Mouse (Mus musculus): ENCODE measurements around the gene Slc26a5. TPM values are rescaled to one million over a fixed set of nuclear protein-coding genes. Genes with fewer than 3 reads are reported as not detected.

The Slc26a5 gene
- total RNA-seq, 1 experiment, result 0.27 TPM

GRCm38 (mm10) chr5:21851679-21852340 is 13.6 kb downstream of the Slc26a5 start:
- in situ Hi-C loops (cut with MboI; ENCODE audit: low sequenced_read_pairs in 2 of 2, unreplicated experiment in 2 of 2), result no loop called here
- H3K9me3 ChIP-seq (ENCODE audit: control insufficient read depth, insufficient read depth, low read depth, low read length), result no peaks in the 10 kb centered on the region
- no peak overlapping the region for H3K9ac ChIP-seq (ENCODE audit: insufficient read depth, low read depth, low read length, poor library complexity, severe bottlenecking)
- TF ChIP-seq MAFK (IDR thresholded peaks at IDR 0.05; ENCODE audit: insufficient read depth, low read depth, low read length) (no peak), HCFC1 (IDR thresholded peaks at IDR 0.05; ENCODE audit: borderline replicate concordance, insufficient read depth, low read length) (no peak), ZC3H11A (IDR thresholded peaks at IDR 0.05; ENCODE audit: borderline replicate concordance, low read depth, low read length) (no peak), ZNF384 (IDR thresholded peaks at IDR 0.05; ENCODE audit: low read depth, low read length) (no peak), CHD2 (IDR thresholded peaks at IDR 0.05; ENCODE audit: low read depth, low read length) (no peak)
- no peak for DNase-seq (ENCODE audit: low read depth, low spot score)
- H3K36me3 ChIP-seq (ENCODE audit: control insufficient read depth, insufficient read depth, low read length, poor library complexity, severe bottlenecking), result no peaks in the 10 kb centered on the region
- no peak overlapping the region for H3K4me3 ChIP-seq (ENCODE audit: insufficient read depth in 1 of 2, low read depth in 1 of 2, low read length in 2 of 2, poor library complexity in 1 of 2, severe bottlenecking in 1 of 2)
- H3K27ac ChIP-seq (ENCODE audit: insufficient read depth, low read depth, low read length, poor library complexity, severe bottlenecking), result no peak overlapping the region
- no peaks in the 10 kb centered on the region; a peak in 1 of 4 replicates for H3K4me1 ChIP-seq (ENCODE audit: control insufficient read depth in 2 of 2, insufficient read depth in 2 of 2, low read length in 2 of 2, poor library complexity in 1 of 2)

DNA sequence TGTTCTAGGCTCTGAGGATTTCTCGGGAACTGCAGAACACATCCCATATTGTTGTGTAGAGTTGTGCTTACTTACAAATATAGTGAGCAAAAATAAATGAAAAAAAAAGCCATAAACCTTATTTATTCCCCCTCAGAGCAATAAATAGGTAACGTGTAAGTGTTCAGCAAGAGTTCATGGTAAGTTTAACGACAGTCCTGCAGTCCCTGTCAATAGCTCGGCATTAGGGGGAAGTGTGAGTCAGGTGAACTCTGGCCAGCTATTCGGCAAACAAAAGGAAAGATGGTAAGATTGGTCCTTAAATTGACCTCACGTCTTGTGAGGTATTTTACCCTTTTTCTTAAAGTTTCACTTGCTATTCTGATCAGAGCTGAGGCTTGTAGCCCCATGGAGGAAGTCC is 18.0 kb downstream of the Slc26a5 start:
- no peaks in the 10 kb centered on the region for H3K36me3 ChIP-seq (ENCODE audit: control insufficient read depth, insufficient read depth, low read length, poor library complexity, severe bottlenecking)
- H3K9me3 ChIP-seq (ENCODE audit: control insufficient read depth, insufficient read depth, low read depth, low read length), result no peaks in the 10 kb centered on the region
- no peak for TF ChIP-seq ZC3H11A (IDR thresholded peaks at IDR 0.05; ENCODE audit: borderline replicate concordance, low read depth, low read length)
- TF ChIP-seq HCFC1 (IDR thresholded peaks at IDR 0.05; ENCODE audit: borderline replicate concordance, insufficient read depth, low read length), result no peak
- TF ChIP-seq MAFK (IDR thresholded peaks at IDR 0.05; ENCODE audit: insufficient read depth, low read depth, low read length), result no peak
- TF ChIP-seq CHD2 (IDR thresholded peaks at IDR 0.05; ENCODE audit: low read depth, low read length), result no peak
- no peak for TF ChIP-seq ZNF384 (IDR thresholded peaks at IDR 0.05; ENCODE audit: low read depth, low read length)
- no peak for DNase-seq (ENCODE audit: low read depth, low spot score)
- H3K4me1 ChIP-seq (ENCODE audit: control insufficient read depth in 2 of 2, insufficient read depth in 2 of 2, low read length in 2 of 2, poor library complexity in 1 of 2), result no peaks in the 10 kb centered on the region; a peak in 1 of 4 replicates
- no peak overlapping the region for H3K4me3 ChIP-seq (ENCODE audit: insufficient read depth in 1 of 2, low read depth in 1 of 2, low read length in 2 of 2, poor library complexity in 1 of 2, severe bottlenecking in 1 of 2)
- no peak overlapping the region for H3K27ac ChIP-seq (ENCODE audit: insufficient read depth, low read depth, low read length, poor library complexity, severe bottlenecking)
- no peak overlapping the region for H3K9ac ChIP-seq (ENCODE audit: insufficient read depth, low read depth, low read length, poor library complexity, severe bottlenecking)
- in situ Hi-C loops (cut with MboI; ENCODE audit: low sequenced_read_pairs in 2 of 2, unreplicated experiment in 2 of 2), result no loop called here

DNA sequence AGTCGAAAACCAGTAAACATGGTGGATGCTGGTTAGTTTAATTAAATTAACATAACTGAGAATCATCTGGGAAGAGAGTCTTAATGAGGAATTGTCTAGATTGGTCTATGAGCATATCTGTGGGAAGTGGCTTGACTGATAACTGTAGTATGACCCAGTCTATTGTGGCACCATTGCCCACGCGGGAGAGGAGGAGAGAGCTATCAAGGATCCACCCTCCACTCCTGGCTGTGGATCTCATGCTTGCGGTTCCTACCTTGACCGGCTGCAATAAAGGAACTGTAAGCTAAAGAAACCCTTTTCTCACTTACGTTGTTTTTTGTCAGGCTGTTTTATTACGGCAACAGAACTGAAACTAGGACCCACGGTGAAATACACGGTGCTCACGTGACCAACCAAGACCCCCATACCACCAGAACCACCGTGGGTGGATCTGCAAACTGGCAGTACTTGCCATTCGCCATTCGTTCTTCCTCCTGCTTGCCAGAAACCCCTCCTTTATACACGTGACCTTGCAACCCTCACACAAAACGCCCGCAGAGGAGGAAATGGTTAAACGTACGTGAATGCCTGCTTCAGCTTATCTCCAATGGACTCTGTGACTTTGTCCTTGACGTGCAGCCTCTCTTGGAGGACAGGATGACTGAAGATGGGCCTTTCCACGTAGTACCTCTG is 18.7 kb downstream of the Slc26a5 start:
- Histone ChIP-seq H3K27ac (ENCODE audit: insufficient read depth, low read depth, low read length, poor library complexity, severe bottlenecking) (no peak overlapping the region), H3K4me3 (ENCODE audit: insufficient read depth in 1 of 2, low read depth in 1 of 2, low read length in 2 of 2, poor library complexity in 1 of 2, severe bottlenecking in 1 of 2) (no peak overlapping the region), H3K9ac (ENCODE audit: insufficient read depth, low read depth, low read length, poor library complexity, severe bottlenecking) (no peak overlapping the region), H3K9me3 (ENCODE audit: control insufficient read depth, insufficient read depth, low read depth, low read length) (no peaks in the 10 kb centered on the region), H3K4me1 (ENCODE audit: control insufficient read depth in 2 of 2, insufficient read depth in 2 of 2, low read length in 2 of 2, poor library complexity in 1 of 2) (no peaks in the 10 kb centered on the region; a peak in 1 of 4 replicates), H3K36me3 (ENCODE audit: control insufficient read depth, insufficient read depth, low read length, poor library complexity, severe bottlenecking) (no peaks in the 10 kb centered on the region)
- in situ Hi-C loops (cut with MboI; ENCODE audit: low sequenced_read_pairs in 2 of 2, unreplicated experiment in 2 of 2), result no loop called here
- no peak for DNase-seq (ENCODE audit: low read depth, low spot score)
- no peak for TF ChIP-seq HCFC1 (IDR thresholded peaks at IDR 0.05; ENCODE audit: borderline replicate concordance, insufficient read depth, low read length)
- no peak for TF ChIP-seq ZNF384 (IDR thresholded peaks at IDR 0.05; ENCODE audit: low read depth, low read length)
- no peak for TF ChIP-seq ZC3H11A (IDR thresholded peaks at IDR 0.05; ENCODE audit: borderline replicate concordance, low read depth, low read length)
- TF ChIP-seq MAFK (IDR thresholded peaks at IDR 0.05; ENCODE audit: insufficient read depth, low read depth, low read length), result no peak
- TF ChIP-seq CHD2 (IDR thresholded peaks at IDR 0.05; ENCODE audit: low read depth, low read length), result no peak

DNA sequence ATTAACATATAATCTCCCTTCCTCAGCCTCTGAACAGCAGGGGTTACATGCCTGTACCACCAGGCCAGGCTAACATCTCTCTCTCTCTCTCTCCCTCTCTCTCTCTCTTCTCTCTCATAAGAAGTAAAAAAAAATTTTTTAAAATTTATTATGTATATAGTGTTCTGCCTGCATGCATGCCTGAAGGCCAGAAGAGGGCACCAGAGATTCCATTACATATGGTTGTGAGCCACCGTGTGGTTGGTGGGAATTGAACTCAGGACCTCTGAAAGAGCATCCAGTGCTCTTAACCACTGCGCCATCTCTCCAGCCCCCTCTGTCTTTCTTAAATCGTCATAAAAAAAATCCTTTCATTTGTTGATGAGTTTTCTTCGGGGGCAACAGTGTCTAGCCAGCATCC is 20.7 kb downstream of the Slc26a5 start:
- H3K9ac ChIP-seq (ENCODE audit: insufficient read depth, low read depth, low read length, poor library complexity, severe bottlenecking), result no peak overlapping the region
- no peaks in the 10 kb centered on the region for H3K36me3 ChIP-seq (ENCODE audit: control insufficient read depth, insufficient read depth, low read length, poor library complexity, severe bottlenecking)
- no peak overlapping the region for H3K27ac ChIP-seq (ENCODE audit: insufficient read depth, low read depth, low read length, poor library complexity, severe bottlenecking)
- H3K9me3 ChIP-seq (ENCODE audit: control insufficient read depth, insufficient read depth, low read depth, low read length), result no peaks in the 10 kb centered on the region
- in situ Hi-C loops (cut with MboI; ENCODE audit: low sequenced_read_pairs in 2 of 2, unreplicated experiment in 2 of 2), result no loop called here
- H3K4me3 ChIP-seq (ENCODE audit: insufficient read depth in 1 of 2, low read depth in 1 of 2, low read length in 2 of 2, poor library complexity in 1 of 2, severe bottlenecking in 1 of 2), result no peak overlapping the region
- DNase-seq (ENCODE audit: low read depth, low spot score), result no peak
- no peak for TF ChIP-seq ZC3H11A (IDR thresholded peaks at IDR 0.05; ENCODE audit: borderline replicate concordance, low read depth, low read length)
- TF ChIP-seq CHD2 (IDR thresholded peaks at IDR 0.05; ENCODE audit: low read depth, low read length), result no peak
- no peak for TF ChIP-seq MAFK (IDR thresholded peaks at IDR 0.05; ENCODE audit: insufficient read depth, low read depth, low read length)
- no peak for TF ChIP-seq HCFC1 (IDR thresholded peaks at IDR 0.05; ENCODE audit: borderline replicate concordance, insufficient read depth, low read length)
- no peak for TF ChIP-seq ZNF384 (IDR thresholded peaks at IDR 0.05; ENCODE audit: low read depth, low read length)
- H3K4me1 ChIP-seq (ENCODE audit: control insufficient read depth in 2 of 2, insufficient read depth in 2 of 2, low read length in 2 of 2, poor library complexity in 1 of 2), result no peaks in the 10 kb centered on the region

All from ES-E14 (cell line).